Mouse (Mus musculus): ENCODE data around the gene Ceacam18.
"Not testable (repeated sequence)": the region's sequence is repeated elsewhere in the genome, so short reads cannot be mapped to it uniquely, and the experiment has no call there.

Gene Ceacam18

DNA sequence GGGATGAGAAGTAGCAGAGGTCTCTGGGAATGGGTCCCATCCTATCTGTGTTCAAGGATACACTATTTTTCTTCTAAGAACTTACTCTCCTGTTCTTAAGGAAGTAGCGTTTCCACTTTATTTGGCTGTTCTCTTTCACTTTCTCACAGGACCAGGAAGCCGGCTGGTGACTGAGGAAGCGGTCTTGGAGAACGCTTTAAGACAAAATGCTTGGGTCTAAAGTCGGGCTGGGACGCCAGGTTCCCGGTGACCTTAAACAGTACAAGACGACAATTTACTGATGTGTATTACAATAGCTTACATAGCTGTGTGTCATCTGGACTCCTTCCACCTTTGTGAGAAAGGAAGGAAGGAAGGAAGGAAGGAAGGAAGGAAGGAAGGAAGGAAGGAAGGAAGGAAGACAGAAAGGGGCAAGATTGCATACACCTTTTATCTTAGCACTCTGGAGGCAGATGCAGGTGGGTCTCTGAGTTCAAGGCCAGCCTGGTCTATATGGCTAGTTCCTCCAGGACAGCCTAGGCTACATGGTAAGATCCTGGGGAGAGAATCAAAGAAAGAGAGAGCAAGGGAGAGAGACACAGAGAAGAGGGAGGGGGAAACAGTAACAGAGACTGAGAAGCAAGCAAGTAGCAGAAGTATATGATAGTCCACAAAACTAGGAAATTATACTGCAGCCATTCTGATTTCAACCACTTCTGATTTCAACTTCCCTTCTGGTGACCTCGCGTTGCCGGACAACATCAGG, 36.7 kb downstream of the Ceacam18 start:
- peak; percentile 45 for DNase-seq

- DNase-seq: peak; percentile 94
Measured at GRCm38 (mm10) chr7:43671809-43672580, 37.5 kb downstream of the Ceacam18 start, which contains the start of gene Ctu1. Gene Ctu1 (plus strand): TSS chr7:43672016.

- DNase-seq: peak; percentile 46
Measured at GRCm38 (mm10) chr7:43672581-43673260, 38.2 kb downstream of the Ceacam18 start.

DNA sequence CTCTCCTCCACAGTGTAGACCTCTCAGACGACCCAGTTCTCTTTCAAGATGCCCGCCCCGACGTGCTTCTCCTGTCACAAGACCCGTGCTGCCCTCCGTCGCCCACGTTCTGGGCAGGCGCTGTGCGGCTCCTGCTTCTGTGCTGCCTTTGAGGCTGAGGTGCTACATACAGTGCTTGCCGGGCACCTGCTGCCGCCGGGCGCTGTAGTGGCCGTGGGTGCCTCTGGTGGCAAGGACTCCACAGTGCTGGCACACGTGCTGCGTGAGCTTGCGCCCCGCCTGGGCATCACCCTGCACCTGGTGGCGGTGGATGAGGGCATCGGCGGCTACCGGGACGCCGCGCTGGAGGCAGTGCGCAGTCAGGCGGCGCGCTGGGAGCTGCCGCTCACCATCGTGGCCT, 40.6 kb downstream of the Ceacam18 start:
- peak; percentile 30 for DNase-seq

DNA sequence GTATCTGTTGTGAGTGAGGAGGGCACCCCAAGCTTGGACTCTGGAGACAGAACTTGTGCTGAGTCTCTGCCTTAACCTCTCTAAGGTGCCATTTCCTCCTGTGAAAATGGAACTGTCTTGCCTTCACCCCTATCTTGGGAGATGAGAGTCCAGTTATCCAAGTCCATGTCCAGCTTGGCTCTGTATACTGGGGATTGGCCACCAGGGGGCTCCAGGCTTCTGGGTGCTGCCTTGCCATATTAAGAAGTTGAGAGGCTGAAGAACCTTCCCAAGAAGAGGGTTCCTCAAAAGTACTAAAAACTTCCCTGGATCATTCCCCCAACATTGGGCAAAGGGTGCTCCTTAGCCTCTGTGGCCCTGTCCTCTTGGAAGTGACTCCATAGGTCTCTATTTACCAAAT, 44.0 kb downstream of the Ceacam18 start:
- DNase-seq: no peak

DNA sequence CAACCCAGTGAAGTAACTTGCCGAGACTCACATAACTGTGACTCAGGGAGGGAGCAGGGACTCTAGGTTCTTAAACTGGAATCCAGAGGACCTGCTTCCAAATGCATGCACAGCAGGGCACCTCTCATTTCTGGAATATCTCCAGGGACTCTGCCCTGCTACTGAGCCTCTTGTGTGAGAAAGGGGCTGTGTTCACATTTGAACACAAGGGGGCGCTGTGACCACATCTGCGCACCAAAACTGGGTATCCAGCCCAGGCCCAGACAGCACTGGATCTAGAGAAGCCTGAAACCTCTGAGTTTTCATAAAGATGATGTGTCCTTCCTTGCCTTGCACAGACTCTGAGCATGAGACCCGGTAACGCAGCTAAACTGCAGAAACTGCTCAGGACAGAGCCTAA, 46.5 kb downstream of the Ceacam18 start:
- DNase-seq: peak; percentile 20

GRCm38 (mm10) chr7:43682511-43682910, 48.0 kb downstream of the Ceacam18 start:
- not testable (repeated sequence) for DNase-seq

- no peak for DNase-seq
Measured at GRCm38 (mm10) chr7:43685088-43685487, 50.6 kb downstream of the Ceacam18 start.

DNA sequence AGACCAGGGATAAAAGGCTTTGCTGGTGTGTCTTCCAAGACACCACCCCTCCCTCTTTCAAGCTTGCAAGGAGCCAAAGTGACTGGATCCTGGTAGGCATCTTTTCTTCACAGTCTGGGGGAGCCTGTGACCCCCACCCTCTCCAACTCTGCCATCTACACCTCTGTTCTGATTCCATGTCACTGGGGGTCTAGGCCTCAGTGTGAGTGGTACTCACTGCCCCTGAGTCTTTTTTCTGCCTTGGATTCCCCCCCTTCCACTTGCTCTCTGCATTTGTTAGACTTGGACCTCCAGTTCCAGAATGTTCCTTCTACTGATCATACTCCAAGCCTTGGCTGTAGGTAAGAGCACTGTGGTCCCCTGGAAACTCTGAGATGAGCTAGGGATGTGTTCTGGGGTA, 55.6 kb downstream of the Ceacam18 start, which contains the start of gene Klk14:
Gene Klk14 (plus strand): TSS at position 301 of the 400 bp plus-strand sequence.
- DNase-seq: no peak
